Mouse (Mus musculus): ENCODE data around the gene Slc6a16. TPM values are rescaled to one million over a fixed set of nuclear protein-coding genes. Genes with fewer than 3 reads are reported as not detected.
A peak's percentile ranks its signal among the peaks of the same experiment; 100 is the strongest.

The Slc6a16 gene
- polyA plus RNA-seq, 1 experiment from 2014 or later, result not detected

DNA sequence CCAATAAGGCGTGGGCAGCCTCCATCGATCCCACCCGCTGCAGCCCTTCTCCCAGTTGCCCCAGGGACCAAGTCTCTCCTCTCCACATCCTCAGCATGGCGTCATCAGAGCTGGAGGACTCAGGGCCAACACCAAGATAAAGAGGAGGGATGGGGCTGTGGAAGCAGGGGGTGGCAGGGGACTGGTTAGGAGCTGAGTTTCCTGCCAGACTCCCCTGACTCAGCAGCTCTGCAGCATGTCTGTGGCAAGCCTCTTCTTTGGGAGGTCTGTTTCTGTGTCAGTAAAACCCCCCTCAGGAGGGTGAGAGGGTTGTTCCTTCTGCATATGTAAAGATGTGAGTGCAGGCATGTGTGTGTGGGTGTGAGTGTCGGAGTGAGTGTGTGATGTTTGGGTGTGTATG lies 43.9 kb upstream of the Slc6a16 start:
- no peak overlapping the region for H3K27ac ChIP-seq (ENCODE audit: low read length)
- no peak for ATAC-seq (ENCODE audit: low read depth)
- H3K9ac ChIP-seq (ENCODE audit: low read depth, low read length), result no peak overlapping the region
- H3K36me3 ChIP-seq (ENCODE audit: control insufficient read depth, insufficient read depth), result no peaks in the 10 kb centered on the region
- no peak overlapping the region for H3K4me2 ChIP-seq (ENCODE audit: low read depth, low read length)
- 49% methylated on average over 5 of the region's 5 CpGs for WGBS (ENCODE audit: insufficient replicate concordance)
- no peaks in the 10 kb centered on the region; the same call in 1 of the 2 replicates for H3K27me3 ChIP-seq (ENCODE audit: control insufficient read depth, insufficient read depth, low read depth, low read length)
- no peaks in the 10 kb centered on the region for H3K9me3 ChIP-seq (replicated peaks; ENCODE audit: control insufficient read depth, low read length)
- H3K4me1 ChIP-seq (ENCODE audit: control insufficient read depth, low read depth, low read length), result no peaks in the 10 kb centered on the region
- no peak overlapping the region for H3K4me3 ChIP-seq (ENCODE audit: low read depth, low read length)

DNA sequence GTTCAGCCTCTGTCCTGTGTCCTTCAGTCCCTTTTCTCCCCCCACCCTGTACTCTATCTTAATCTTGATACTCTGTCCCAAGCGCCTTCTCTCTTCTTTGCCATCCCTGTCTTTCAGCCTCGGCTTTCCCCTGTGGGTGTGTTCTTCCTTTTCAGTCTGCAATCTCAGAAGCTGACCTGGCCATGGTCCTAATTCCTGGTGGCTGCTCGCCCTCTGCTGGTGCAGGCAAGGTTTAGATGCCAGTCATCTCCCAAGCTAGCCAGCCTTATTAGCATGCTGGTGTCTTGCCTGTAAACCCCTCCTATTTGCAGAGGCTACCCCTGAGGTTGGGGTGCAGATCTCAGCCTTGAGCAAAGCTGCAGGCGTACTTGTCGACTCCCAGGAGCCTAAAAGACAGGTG lies 42.5 kb upstream of the Slc6a16 start:
- Histone ChIP-seq H3K27ac (ENCODE audit: low read length) (no peak overlapping the region), H3K9me3 (replicated peaks; ENCODE audit: control insufficient read depth, low read length) (no peaks in the 10 kb centered on the region), H3K4me3 (ENCODE audit: low read depth, low read length) (no peak overlapping the region), H3K4me1 (ENCODE audit: control insufficient read depth, low read depth, low read length) (no peaks in the 10 kb centered on the region), H3K27me3 (ENCODE audit: control insufficient read depth, insufficient read depth, low read depth, low read length) (no peaks in the 10 kb centered on the region; the same call in 1 of the 2 replicates), H3K36me3 (ENCODE audit: control insufficient read depth, insufficient read depth) (no peaks in the 10 kb centered on the region), H3K9ac (ENCODE audit: low read depth, low read length) (no peak overlapping the region), H3K4me2 (ENCODE audit: low read depth, low read length) (no peak overlapping the region)
- no peak for ATAC-seq (ENCODE audit: low read depth)
- 6% methylated on average over 5 of the region's 5 CpGs for WGBS (ENCODE audit: insufficient replicate concordance)

DNA sequence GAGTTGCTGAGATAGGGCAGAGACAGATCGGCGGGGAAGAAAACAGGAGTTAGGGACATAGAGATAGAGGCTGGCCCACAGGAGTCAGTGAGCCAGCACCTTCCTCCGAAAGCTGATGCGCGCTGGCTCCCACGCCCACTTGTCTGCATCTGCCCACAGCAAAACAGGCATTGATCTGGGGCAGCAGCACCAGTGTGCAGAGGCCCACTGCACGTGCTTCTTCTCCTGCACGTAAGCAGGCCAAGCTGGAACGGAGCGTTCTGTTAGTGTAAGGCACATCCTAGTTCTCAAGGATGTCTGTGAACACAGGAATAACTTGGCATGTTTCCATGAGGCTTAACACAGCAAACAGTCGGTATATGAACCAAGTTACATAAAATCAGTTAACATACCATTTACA lies 41.9 kb upstream of the Slc6a16 start:
- H3K36me3 ChIP-seq (ENCODE audit: control insufficient read depth, insufficient read depth), result no peaks in the 10 kb centered on the region
- ATAC-seq (ENCODE audit: low read depth), result no peak
- H3K9me3 ChIP-seq (replicated peaks; ENCODE audit: control insufficient read depth, low read length), result no peaks in the 10 kb centered on the region
- H3K4me3 ChIP-seq (ENCODE audit: low read depth, low read length), result no peak overlapping the region
- 68% methylated on average over 11 of the region's 11 CpGs for WGBS (ENCODE audit: insufficient replicate concordance)
- no peak overlapping the region for H3K9ac ChIP-seq (ENCODE audit: low read depth, low read length)
- H3K4me2 ChIP-seq (ENCODE audit: low read depth, low read length), result no peak overlapping the region
- no peaks in the 10 kb centered on the region for H3K4me1 ChIP-seq (ENCODE audit: control insufficient read depth, low read depth, low read length)
- H3K27me3 ChIP-seq (ENCODE audit: control insufficient read depth, insufficient read depth, low read depth, low read length), result no peaks in the 10 kb centered on the region; the same call in 1 of the 2 replicates
- H3K27ac ChIP-seq (ENCODE audit: low read length), result no peak overlapping the region

DNA sequence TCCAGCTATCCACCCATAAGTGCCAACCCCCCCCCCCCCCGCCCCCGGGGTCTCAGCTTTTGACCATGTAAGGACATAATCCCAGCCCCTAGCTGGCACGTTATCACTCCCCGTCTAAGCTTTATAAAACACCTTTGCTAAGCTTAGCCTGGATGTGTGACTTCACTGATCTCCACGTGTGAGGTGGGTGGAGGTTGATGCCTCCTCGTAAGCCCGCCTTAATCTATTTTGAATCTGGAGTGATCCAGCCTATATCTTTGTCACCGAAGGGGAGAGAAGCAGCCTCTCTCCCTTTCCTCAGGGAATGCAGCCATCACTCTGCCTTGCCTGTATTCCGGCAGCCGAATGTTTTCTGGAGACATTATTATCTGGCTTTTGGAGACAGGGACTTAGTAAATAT lies 38.2 kb upstream of the Slc6a16 start:
- H3K36me3 ChIP-seq (ENCODE audit: control insufficient read depth, insufficient read depth), result no peaks in the 10 kb centered on the region
- no peak overlapping the region for H3K4me2 ChIP-seq (ENCODE audit: low read depth, low read length)
- no peak for ATAC-seq (ENCODE audit: low read depth)
- no peak overlapping the region for H3K9ac ChIP-seq (ENCODE audit: low read depth, low read length)
- H3K4me1 ChIP-seq (ENCODE audit: control insufficient read depth, low read depth, low read length), result peaks cover 5% of the 10 kb centered on the region; the same call in 1 of the 2 replicates
- H3K9me3 ChIP-seq (replicated peaks; ENCODE audit: control insufficient read depth, low read length), result no peaks in the 10 kb centered on the region
- WGBS (ENCODE audit: insufficient replicate concordance), result 42% methylated on average over 10 of the region's 10 CpGs
- H3K27ac ChIP-seq (ENCODE audit: low read length), result no peak overlapping the region
- no peak overlapping the region for H3K4me3 ChIP-seq (ENCODE audit: low read depth, low read length)
- H3K27me3 ChIP-seq (ENCODE audit: control insufficient read depth, insufficient read depth, low read depth, low read length), result no peaks in the 10 kb centered on the region

DNA sequence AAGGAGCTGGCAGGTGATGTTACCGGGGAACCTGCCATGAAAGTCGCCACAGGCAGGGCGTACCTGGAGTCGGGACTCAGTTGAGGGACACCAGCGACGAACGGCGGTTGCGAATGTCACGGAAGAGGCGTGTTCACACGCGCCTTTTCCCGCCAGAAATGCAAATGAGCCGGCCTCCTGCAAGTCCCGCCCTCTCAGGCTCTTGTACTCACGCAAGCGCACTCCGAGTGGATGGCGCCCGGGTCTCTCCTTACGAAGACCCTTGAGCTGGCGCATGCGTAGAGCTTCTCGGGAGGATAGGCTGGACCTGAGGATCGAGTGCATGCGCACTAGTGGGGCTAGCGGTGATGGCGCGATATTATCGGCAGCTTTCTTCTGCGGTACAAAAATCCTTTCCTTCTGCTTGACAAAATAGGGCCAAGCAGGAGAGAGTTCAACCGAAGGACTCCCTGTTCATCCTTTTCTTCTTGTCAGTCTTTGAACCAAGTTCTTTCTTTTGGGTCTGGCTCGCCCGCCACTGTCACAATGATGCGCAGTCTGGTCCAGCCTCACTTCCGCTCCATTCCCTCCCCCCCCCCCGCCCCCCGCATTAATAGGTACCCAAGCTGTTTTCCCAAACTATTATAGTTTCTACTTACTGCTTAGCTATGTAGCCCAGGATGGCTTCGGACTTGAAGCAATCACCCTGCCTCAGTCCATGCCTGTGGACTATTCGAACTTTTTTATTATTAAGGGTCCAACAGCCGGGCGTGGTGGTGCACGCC lies 36.3 kb upstream of the Slc6a16 start, which contains the start of gene Ccdc155:
Ccdc155 (minus strand) TSS at position 513 of the 764 bp plus-strand sequence.
- Histone ChIP-seq H3K9me3 (replicated peaks; ENCODE audit: control insufficient read depth, low read length) (no peaks in the 10 kb centered on the region), H3K27ac (ENCODE audit: low read length) (no peak within 1 kb of the TSS), H3K9ac (ENCODE audit: low read depth, low read length) (0 out of 2 replicates have a peak within 1 kb of the TSS, but pooled peaks have one; percentile 1), H3K36me3 (ENCODE audit: control insufficient read depth, insufficient read depth) (no peaks in the 10 kb centered on the region), H3K4me3 (ENCODE audit: low read depth, low read length) (peak within 1 kb of the TSS; percentile 56), H3K4me2 (ENCODE audit: low read depth, low read length) (peak within 1 kb of the TSS; percentile 57), H3K4me1 (ENCODE audit: control insufficient read depth, low read depth, low read length) (peaks cover 5% of the 10 kb centered on the region; the same call in 1 of the 2 replicates), H3K27me3 (ENCODE audit: control insufficient read depth, insufficient read depth, low read depth, low read length) (no peaks in the 10 kb centered on the region)
- 5% methylated on average over 44 of the region's 44 CpGs for WGBS (ENCODE audit: insufficient replicate concordance)
- peak; percentile 91 for ATAC-seq (ENCODE audit: low read depth)

DNA sequence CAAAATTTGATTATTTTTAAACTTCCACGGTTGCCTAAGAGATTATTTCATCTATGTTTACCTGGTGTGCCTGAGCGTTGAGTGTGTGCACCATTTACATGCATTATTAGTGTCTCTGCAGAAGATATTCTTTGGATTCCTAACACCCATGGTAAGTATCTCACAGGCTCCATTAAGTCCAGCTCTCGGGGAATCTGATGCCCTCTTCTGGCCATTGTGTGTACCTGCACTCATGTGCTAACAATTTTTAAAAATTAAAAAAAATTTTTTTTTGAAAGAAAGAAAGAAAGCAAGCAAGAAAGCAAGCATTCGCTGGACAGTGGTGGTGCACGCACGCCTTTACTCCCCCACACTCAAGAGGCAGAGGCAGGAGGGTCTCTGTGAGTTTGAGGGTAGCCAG lies 32.6 kb upstream of the Slc6a16 start:
- Histone ChIP-seq H3K9me3 (replicated peaks; ENCODE audit: control insufficient read depth, low read length) (no peaks in the 10 kb centered on the region), H3K27ac (ENCODE audit: low read length) (no peak overlapping the region), H3K4me2 (ENCODE audit: low read depth, low read length) (no peak overlapping the region), H3K4me3 (ENCODE audit: low read depth, low read length) (no peak overlapping the region), H3K9ac (ENCODE audit: low read depth, low read length) (no peak overlapping the region), H3K36me3 (ENCODE audit: control insufficient read depth, insufficient read depth) (no peaks in the 10 kb centered on the region), H3K27me3 (ENCODE audit: control insufficient read depth, insufficient read depth, low read depth, low read length) (peaks cover 3% of the 10 kb centered on the region; the same call in 1 of the 2 replicates), H3K4me1 (ENCODE audit: control insufficient read depth, low read depth, low read length) (peaks cover 19% of the 10 kb centered on the region)
- WGBS (ENCODE audit: insufficient replicate concordance), result 70% methylated on average over 6 of the region's 6 CpGs
- no peak for ATAC-seq (ENCODE audit: low read depth)

DNA sequence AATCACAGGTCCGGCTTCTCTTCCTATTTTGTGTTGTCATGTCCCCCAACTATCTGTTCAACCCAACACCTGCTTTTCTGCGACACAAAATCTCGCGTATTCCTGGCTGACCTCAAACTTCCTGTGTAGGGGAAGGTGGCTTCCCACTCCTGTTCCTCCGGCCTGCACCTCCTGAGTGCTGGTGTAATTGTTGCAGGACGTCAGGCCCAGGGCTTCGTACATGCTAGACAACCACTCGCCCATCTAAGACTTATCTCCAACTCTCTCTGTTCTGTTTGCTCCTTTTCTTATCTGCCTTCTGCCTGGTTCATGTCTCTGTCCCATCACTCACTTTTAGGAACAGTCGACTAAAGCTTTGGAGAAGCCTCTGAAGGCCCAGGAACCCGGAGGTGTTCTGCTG lies 29.8 kb upstream of the Slc6a16 start:
- H3K9ac ChIP-seq (ENCODE audit: low read depth, low read length), result no peak overlapping the region
- H3K4me1 ChIP-seq (ENCODE audit: control insufficient read depth, low read depth, low read length), result peaks cover 19% of the 10 kb centered on the region
- H3K36me3 ChIP-seq (ENCODE audit: control insufficient read depth, insufficient read depth), result no peaks in the 10 kb centered on the region
- 15% methylated on average over 10 of the region's 10 CpGs for whole genome bisulfite sequencing (ENCODE audit: insufficient replicate concordance)
- ATAC-seq (ENCODE audit: low read depth), result no peak
- peak overlapping the region; percentile 32 for H3K4me3 ChIP-seq (ENCODE audit: low read depth, low read length)
- no peaks in the 10 kb centered on the region for H3K9me3 ChIP-seq (replicated peaks; ENCODE audit: control insufficient read depth, low read length)
- H3K27me3 ChIP-seq (ENCODE audit: control insufficient read depth, insufficient read depth, low read depth, low read length), result peaks cover 14% of the 10 kb centered on the region
- H3K4me2 ChIP-seq (ENCODE audit: low read depth, low read length), result peak overlapping the region; percentile 44
- no peak overlapping the region for H3K27ac ChIP-seq (ENCODE audit: low read length)

DNA sequence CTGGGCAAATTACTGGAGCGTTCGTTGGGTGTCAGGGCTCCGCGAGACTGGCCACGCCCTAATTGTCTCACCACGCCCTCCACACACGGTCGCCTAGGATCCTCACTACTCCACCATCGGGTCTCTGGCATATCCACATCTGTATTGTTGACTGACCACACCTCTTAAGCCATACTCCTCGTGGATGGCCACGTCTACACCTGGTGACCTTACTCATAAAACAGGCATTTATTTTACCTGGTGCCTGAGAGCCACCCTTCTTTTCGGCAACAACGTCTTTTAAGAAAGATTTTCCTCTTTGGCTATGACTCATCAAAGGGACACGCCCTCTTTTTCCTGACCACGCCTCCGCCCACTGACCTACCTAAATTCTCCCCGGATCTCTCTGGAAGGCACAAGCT lies 29.0 kb upstream of the Slc6a16 start, which contains the start of gene Dkkl1:
Dkkl1 (minus strand) TSS at position 297 of the 401 bp plus-strand sequence.
- H3K36me3 ChIP-seq (ENCODE audit: control insufficient read depth, insufficient read depth), result no peaks in the 10 kb centered on the region
- ATAC-seq (ENCODE audit: low read depth), result no peak
- WGBS (ENCODE audit: insufficient replicate concordance), result 2% methylated on average over 17 of the region's 17 CpGs
- H3K27ac ChIP-seq (ENCODE audit: low read length), result no peak within 1 kb of the TSS
- H3K9ac ChIP-seq (ENCODE audit: low read depth, low read length), result no peak within 1 kb of the TSS
- H3K27me3 ChIP-seq (ENCODE audit: control insufficient read depth, insufficient read depth, low read depth, low read length), result peaks cover 19% of the 10 kb centered on the region
- H3K4me3 ChIP-seq (ENCODE audit: low read depth, low read length), result peak within 1 kb of the TSS; percentile 32
- H3K4me1 ChIP-seq (ENCODE audit: control insufficient read depth, low read depth, low read length), result peaks cover 19% of the 10 kb centered on the region
- peak within 1 kb of the TSS; percentile 44 for H3K4me2 ChIP-seq (ENCODE audit: low read depth, low read length)
- no peaks in the 10 kb centered on the region for H3K9me3 ChIP-seq (replicated peaks; ENCODE audit: control insufficient read depth, low read length)

DNA sequence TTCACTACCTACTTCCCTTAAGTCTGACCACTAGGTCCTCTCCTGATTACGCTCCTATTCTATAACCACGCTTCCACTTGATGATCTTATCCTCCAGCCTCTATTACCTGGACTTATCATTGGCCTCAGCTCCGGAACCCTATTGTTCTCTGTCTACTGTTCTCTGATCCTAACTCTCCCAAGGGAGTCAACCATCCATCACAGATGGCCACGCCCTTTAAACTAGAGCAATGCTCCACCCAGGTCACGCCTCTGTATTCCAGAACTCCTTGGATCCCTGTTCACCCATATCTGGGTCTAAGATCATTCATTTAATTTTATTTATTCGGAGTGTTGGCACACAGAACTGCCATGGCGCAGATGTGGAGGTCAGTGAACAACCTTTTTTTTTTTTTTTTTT lies 28.5 kb upstream of the Slc6a16 start:
- Histone ChIP-seq H3K9me3 (replicated peaks; ENCODE audit: control insufficient read depth, low read length) (no peaks in the 10 kb centered on the region), H3K9ac (ENCODE audit: low read depth, low read length) (no peak overlapping the region), H3K36me3 (ENCODE audit: control insufficient read depth, insufficient read depth) (no peaks in the 10 kb centered on the region), H3K27ac (ENCODE audit: low read length) (no peak overlapping the region), H3K4me3 (ENCODE audit: low read depth, low read length) (no peak overlapping the region), H3K4me2 (ENCODE audit: low read depth, low read length) (peak overlapping the region; percentile 44), H3K4me1 (ENCODE audit: control insufficient read depth, low read depth, low read length) (peaks cover 19% of the 10 kb centered on the region), H3K27me3 (ENCODE audit: control insufficient read depth, insufficient read depth, low read depth, low read length) (peaks cover 19% of the 10 kb centered on the region)
- no peak for ATAC-seq (ENCODE audit: low read depth)
- 57% methylated on average over 7 of the region's 7 CpGs for WGBS (ENCODE audit: insufficient replicate concordance)

Measured in liver, embryonic 16.5 days (tissue).